Mouse (Mus musculus) forebrain, embryonic 12.5 days (tissue): Measurements from ENCODE around the gene Scrn3. TPM values are rescaled to one million over a fixed set of nuclear protein-coding genes. Genes with fewer than 3 reads are reported as not detected.

ENCODE experiments used
- ATAC-seq: fragments of 200-750 bp; cut with Nextera tagmentation; 2 replicates; pipeline ENCODE4 v1.8.0; 2017; ENCODE audit warnings: moderate TSS enrichment; ENCODE audit not compliant: low FRiP score
- H3K27ac ChIP-seq: fragments of 300-500 bp; sonication (generic); 2 replicates; pipeline ENCODE4 v1.5.1; 2016; ENCODE audit warnings: mild to moderate bottlenecking
- H3K27me3 ChIP-seq: fragments of 300-500 bp; sonication (generic); 2 replicates; pipeline ENCODE4 v1.6.1; 2016; ENCODE audit warnings: mild to moderate bottlenecking
- H3K36me3 ChIP-seq: fragments of 300-500 bp; sonication (generic); replicated peaks from 2 replicates; pipeline ENCODE4 v1.6.1; 2016; ENCODE audit warnings: mild to moderate bottlenecking
- H3K4me1 ChIP-seq: fragments of 300-500 bp; sonication (generic); 2 replicates; pipeline ENCODE4 v1.6.1; 2016
- H3K4me2 ChIP-seq: fragments of 300-500 bp; sonication (generic); 2 replicates; pipeline ENCODE4 v1.6.1; 2016; ENCODE audit warnings: mild to moderate bottlenecking, moderate library complexity
- H3K4me3 ChIP-seq: fragments of 300-500 bp; sonication (generic); replicated peaks from 2 replicates; pipeline ENCODE4 v1.5.1; 2016; ENCODE audit warnings: mild to moderate bottlenecking
- H3K9ac ChIP-seq: fragments of 300-500 bp; sonication (generic); 2 replicates; pipeline ENCODE4 v1.6.1; 2016; ENCODE audit warnings: mild to moderate bottlenecking
- H3K9me3 ChIP-seq: fragments of 300-500 bp; sonication (generic); 2 replicates; pipeline ENCODE4 v1.6.1; 2016
- WGBS: fragments of 180-500 bp; shearing (Covaris S2); methylation state at CpG from one replicate; pipeline ENCODE4 v1.1.7; 2016; 5-methylcytosine and 5-hydroxymethylcytosine counted together
- polyA plus RNA-seq: library from polyadenylated mRNA; unstranded; fragments of >200 nt; fragmentation: Nextera tagmentation; extraction: Ambion mirVana; gene quantifications from 2 replicates; pipeline ENCODE4 v1.2.1, GENCODE M21; 2016

Scrn3 gene
- polyA plus RNA-seq, 1 experiment from 2014 or later, result 12.7 TPM

- peak overlapping the region; percentile 60 for H3K4me2 ChIP-seq
- 1% methylated on average over 14 of the region's 14 CpGs for WGBS
- H3K27ac ChIP-seq, result peak overlapping the region; percentile 37
- H3K4me1 ChIP-seq, result peaks cover 58% of the 10 kb centered on the region
- H3K27me3 ChIP-seq, result peaks cover 86% of the 10 kb centered on the region
- H3K9me3 ChIP-seq, result no peaks in the 10 kb centered on the region
- no peaks in the 10 kb centered on the region for H3K36me3 ChIP-seq
- peak overlapping the region; percentile 12; the same call in 1 of the 2 replicates for H3K9ac ChIP-seq
- ATAC-seq, result no peak
- H3K4me3 ChIP-seq, result peak overlapping the region; percentile 57
Measured at GRCm38 (mm10) chr2:73270071-73270592, 42.3 kb upstream of the Scrn3 start.

GRCm38 (mm10) chr2:73270593-73271458, 41.6 kb upstream of the Scrn3 start:
- H3K4me1 ChIP-seq, result peaks cover 58% of the 10 kb centered on the region
- peak overlapping the region; percentile 36 for H3K27ac ChIP-seq
- peak overlapping the region; percentile 57 for H3K4me3 ChIP-seq
- H3K36me3 ChIP-seq, result no peaks in the 10 kb centered on the region
- ATAC-seq, result peak; percentile 15; the same call in 1 of the 2 replicates
- peak overlapping the region; percentile 12 for H3K9ac ChIP-seq
- peaks cover 79% of the 10 kb centered on the region for H3K27me3 ChIP-seq
- no peaks in the 10 kb centered on the region for H3K9me3 ChIP-seq
- H3K4me2 ChIP-seq, result peak overlapping the region; percentile 60
- under 1% methylated on average over 38 of the region's 38 CpGs for WGBS

GRCm38 (mm10) chr2:73271459-73272161, 40.8 kb upstream of the Scrn3 start, which contains the start of gene Sp9:
TSS of gene Sp9 (plus strand) at chr2:73271925.
- peaks cover 77% of the 10 kb centered on the region for H3K27me3 ChIP-seq
- H3K4me3 ChIP-seq, result peak within 1 kb of the TSS; percentile 57
- no peaks in the 10 kb centered on the region for H3K9me3 ChIP-seq
- peak; percentile 90 for ATAC-seq
- H3K36me3 ChIP-seq, result no peaks in the 10 kb centered on the region
- peaks cover 61% of the 10 kb centered on the region for H3K4me1 ChIP-seq
- peak within 1 kb of the TSS; percentile 60 for H3K4me2 ChIP-seq
- H3K27ac ChIP-seq, result peak within 1 kb of the TSS; percentile 86
- H3K9ac ChIP-seq, result peak within 1 kb of the TSS; percentile 69
- under 1% methylated on average over 47 of the region's 48 CpGs for WGBS

GRCm38 (mm10) chr2:73272351-73273248, 39.8 kb upstream of the Scrn3 start:
- Histone ChIP-seq H3K36me3 (no peaks in the 10 kb centered on the region), H3K9ac (peak overlapping the region; percentile 69), H3K27ac (peak overlapping the region; percentile 86), H3K4me3 (peak overlapping the region; percentile 57), H3K4me1 (peaks cover 69% of the 10 kb centered on the region), H3K4me2 (peak overlapping the region; percentile 60), H3K9me3 (no peaks in the 10 kb centered on the region), H3K27me3 (peaks cover 78% of the 10 kb centered on the region)
- ATAC-seq, result no peak
- under 1% methylated on average over 55 of the region's 55 CpGs for WGBS

GRCm38 (mm10) chr2:73273249-73274118, 38.9 kb upstream of the Scrn3 start:
- H3K9ac ChIP-seq, result peak overlapping the region; percentile 69
- H3K27ac ChIP-seq, result peak overlapping the region; percentile 86
- H3K36me3 ChIP-seq, result no peaks in the 10 kb centered on the region
- peaks cover 76% of the 10 kb centered on the region for H3K27me3 ChIP-seq
- H3K4me1 ChIP-seq, result peaks cover 67% of the 10 kb centered on the region
- peak overlapping the region; percentile 57 for H3K4me3 ChIP-seq
- WGBS, result under 1% methylated on average over 96 of the region's 110 CpGs
- peak; percentile 17; the same call in 1 of the 2 replicates for ATAC-seq
- H3K4me2 ChIP-seq, result peak overlapping the region; percentile 60
- no peaks in the 10 kb centered on the region for H3K9me3 ChIP-seq

- H3K27me3 ChIP-seq, result peaks cover 82% of the 10 kb centered on the region
- peak overlapping the region; percentile 60 for H3K4me2 ChIP-seq
- H3K9ac ChIP-seq, result peak overlapping the region; percentile 69
- H3K36me3 ChIP-seq, result no peaks in the 10 kb centered on the region
- under 1% methylated on average over 80 of the region's 88 CpGs for WGBS
- peaks cover 75% of the 10 kb centered on the region for H3K4me1 ChIP-seq
- peak overlapping the region; percentile 57 for H3K4me3 ChIP-seq
- peak overlapping the region; percentile 86 for H3K27ac ChIP-seq
- H3K9me3 ChIP-seq, result no peaks in the 10 kb centered on the region
- 0 out of 2 replicates have a peak, but pooled peaks have one; percentile 1 for ATAC-seq
Measured at GRCm38 (mm10) chr2:73274119-73274920, 38.1 kb upstream of the Scrn3 start.

GRCm38 (mm10) chr2:73275261-73276040, 37.0 kb upstream of the Scrn3 start:
- peak overlapping the region; percentile 22 for H3K4me3 ChIP-seq
- H3K27me3 ChIP-seq, result peaks cover 79% of the 10 kb centered on the region
- peak overlapping the region; percentile 30 for H3K4me2 ChIP-seq

GRCm38 (mm10) chr2:73276141-73276571, 36.2 kb upstream of the Scrn3 start:
- Histone ChIP-seq H3K27me3 (peaks cover 79% of the 10 kb centered on the region), H3K9ac (peak overlapping the region; percentile 25; the same call in 1 of the 2 replicates), H3K36me3 (no peaks in the 10 kb centered on the region), H3K9me3 (no peaks in the 10 kb centered on the region), H3K4me3 (peak overlapping the region; percentile 22), H3K27ac (peak overlapping the region; percentile 32; the same call in 1 of the 2 replicates), H3K4me2 (peak overlapping the region; percentile 30), H3K4me1 (peaks cover 72% of the 10 kb centered on the region)
- ATAC-seq, result no peak
- under 1% methylated on average over 6 of the region's 6 CpGs for WGBS

More at GRCm38 (mm10) chr2:73275261-73276040, 37.0 kb upstream of the Scrn3 start:
- ATAC-seq, result no peak
- H3K36me3 ChIP-seq, result no peaks in the 10 kb centered on the region
- peak overlapping the region; percentile 32; the same call in 1 of the 2 replicates for H3K27ac ChIP-seq
- peaks cover 72% of the 10 kb centered on the region for H3K4me1 ChIP-seq
- no peak overlapping the region for H3K9ac ChIP-seq
- no peaks in the 10 kb centered on the region for H3K9me3 ChIP-seq
- WGBS, result 6% methylated on average over 8 of the region's 8 CpGs

- ATAC-seq, result no peak
- peak overlapping the region; percentile 51 for H3K4me2 ChIP-seq
- peak overlapping the region; percentile 58 for H3K9ac ChIP-seq
- H3K4me3 ChIP-seq, result peak overlapping the region; percentile 36
- H3K36me3 ChIP-seq, result no peaks in the 10 kb centered on the region
- H3K9me3 ChIP-seq, result no peaks in the 10 kb centered on the region
- H3K4me1 ChIP-seq, result peaks cover 65% of the 10 kb centered on the region
- under 1% methylated on average over 38 of the region's 38 CpGs for WGBS
- H3K27me3 ChIP-seq, result peaks cover 79% of the 10 kb centered on the region
- H3K27ac ChIP-seq, result peak overlapping the region; percentile 81
Measured at GRCm38 (mm10) chr2:73277021-73277708, 35.2 kb upstream of the Scrn3 start.
